Mouse (Mus musculus): Measurements from ENCODE around the gene Gins3. TPM values are rescaled to one million over a fixed set of nuclear protein-coding genes. Genes with fewer than 3 reads are reported as not detected.

Gins3 gene
- polyA plus RNA-seq (2012; fragmentation: generic; extraction: Trizol): 8.3 TPM
- long read RNA-seq, experiment 1, transcript Gins3-201 (3 exons, 2,519 nt): major isoform, 18 of 20 reads
- long read RNA-seq, experiment 1, partial matches to known transcripts: 0 of 20 reads
- long read RNA-seq, experiment 1, other reads (novel, unspliced or antisense): 1 of 20 reads
- long read RNA-seq, experiment 2, transcript Gins3-201 (3 exons, 2,519 nt): major isoform, 206 of 215 reads
- long read RNA-seq, experiment 2, transcript Gins3-202 (2 exons, 654 nt): minor isoform, 6 of 215 reads
- long read RNA-seq, experiment 2, partial matches to known transcripts: 0 of 215 reads
- long read RNA-seq, experiment 2, other reads (novel, unspliced or antisense): 3 of 215 reads

DNA sequence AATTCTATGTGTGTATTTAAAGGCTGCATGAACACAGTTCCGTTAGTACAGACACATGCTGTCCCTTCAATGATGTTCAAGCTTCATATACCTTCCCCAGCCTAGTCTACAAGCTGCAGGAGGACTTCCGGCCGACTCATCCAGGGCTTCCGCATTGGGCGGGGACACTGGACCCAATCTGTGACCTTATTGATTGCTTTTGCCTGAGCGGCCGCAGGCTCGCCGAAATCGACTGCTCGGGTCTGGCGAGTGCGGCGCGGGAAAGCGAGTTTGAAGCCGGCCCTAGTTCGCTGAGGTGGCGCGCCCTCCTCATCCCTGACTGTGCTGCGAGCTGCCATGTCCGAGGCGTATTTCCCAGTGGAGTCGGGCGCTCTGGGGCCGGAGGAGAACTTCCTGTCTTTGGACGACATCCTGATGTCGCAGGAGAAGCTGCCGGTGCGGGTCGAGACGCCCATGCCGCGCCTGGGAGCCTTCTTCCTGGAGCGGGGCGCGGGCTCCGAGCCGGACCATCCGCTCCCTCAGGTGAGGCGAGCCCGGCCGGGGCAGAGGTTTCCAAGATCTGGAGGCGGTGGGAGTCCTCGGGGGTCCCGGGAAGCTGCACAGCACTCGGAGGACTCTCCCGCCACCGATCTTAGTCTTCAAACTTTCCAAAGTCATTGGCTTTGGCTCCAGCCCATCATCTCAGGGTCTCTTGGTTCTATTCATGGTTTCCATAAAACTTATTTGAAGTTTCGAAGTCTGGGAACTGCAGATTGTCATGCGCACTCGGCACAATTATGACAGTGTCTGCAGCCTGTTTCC is at the start of gene Gins3:
Gins3 (plus strand) TSS at position 192 of the 801 bp plus-strand sequence.
- Histone ChIP-seq H3K4me3 (ENCODE audit: insufficient read depth, poor library complexity, severe bottlenecking) (peak within 1 kb of the TSS; percentile 74), H3K36me3 (ENCODE audit: control insufficient read depth, insufficient read depth) (peaks cover 4% of the 10 kb centered on the region), H3ac (ENCODE audit: control insufficient read depth, insufficient read length, low read depth) (peak within 1 kb of the TSS; percentile 81), H3K79me2 (ENCODE audit: control insufficient read depth, insufficient read depth) (peaks cover 25% of the 10 kb centered on the region), H3K27me3 (ENCODE audit: control insufficient read depth, insufficient read depth, insufficient read length) (no peaks in the 10 kb centered on the region), H3K79me3 (ENCODE audit: low read depth) (peaks cover 14% of the 10 kb centered on the region)
- peak; percentile 71 for TF ChIP-seq MAX (IDR thresholded peaks at IDR 0.05)
- no peak for TF ChIP-seq FOSL1 (IDR thresholded peaks at IDR 0.05; ENCODE audit: insufficient read depth, low read length, poor library complexity, severe bottlenecking)

GRCm38 (mm10) chr8:95587339-95587738 is 45.9 kb upstream of the Gins3 start:
- no peaks in the 10 kb centered on the region for H3K79me3 ChIP-seq (ENCODE audit: low read depth)
- no peaks in the 10 kb centered on the region for H3K79me2 ChIP-seq (ENCODE audit: control insufficient read depth, insufficient read depth)
- no peaks in the 10 kb centered on the region for H3K36me3 ChIP-seq (ENCODE audit: control insufficient read depth, insufficient read depth)
- H3ac ChIP-seq (ENCODE audit: control insufficient read depth, insufficient read length, low read depth): no peak overlapping the region
- no peak overlapping the region for H3K4me3 ChIP-seq (ENCODE audit: insufficient read depth, poor library complexity, severe bottlenecking)
- TF ChIP-seq MYOG (IDR thresholded peaks at IDR 0.05; ENCODE audit: control insufficient read depth, extremely low read depth, insufficient read length) (no peak), FOSL1 (IDR thresholded peaks at IDR 0.05; ENCODE audit: insufficient read depth, low read length, poor library complexity, severe bottlenecking) (no peak), MYOD1 (IDR thresholded peaks at IDR 0.05; ENCODE audit: control insufficient read depth, insufficient read length, low read depth) (no peak), USF1 (IDR thresholded peaks at IDR 0.05; ENCODE audit: low read depth) (no peak), CTCF (IDR thresholded peaks at IDR 0.05; ENCODE audit: control insufficient read depth, insufficient read depth, insufficient read length) (no peak), CEBPB (IDR thresholded peaks at IDR 0.05; ENCODE audit: low read depth) (no peak), MAX (IDR thresholded peaks at IDR 0.05) (no peak)
- H3K27me3 ChIP-seq (ENCODE audit: control insufficient read depth, insufficient read depth, insufficient read length): peaks cover 13% of the 10 kb centered on the region

DNA sequence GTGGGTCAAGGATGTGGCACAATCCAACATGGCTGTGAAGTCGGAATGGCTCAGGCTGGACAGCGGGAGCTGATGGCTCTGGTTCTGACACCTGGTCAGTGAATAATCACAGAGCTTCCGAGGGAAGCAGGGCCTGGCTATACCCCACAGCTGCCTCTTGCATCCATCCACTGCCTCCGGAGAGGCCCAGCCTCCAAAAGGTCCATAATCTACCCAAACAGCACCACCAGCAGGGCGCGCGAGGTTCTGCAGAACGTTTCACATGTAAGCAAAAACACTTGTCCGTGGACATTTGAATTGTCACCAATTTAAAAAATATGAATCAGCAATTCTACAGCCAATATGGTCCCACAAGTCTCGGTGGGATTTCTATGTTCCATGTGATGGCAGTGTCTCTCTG is 44.0 kb upstream of the Gins3 start:
- Histone ChIP-seq H3K79me2 (ENCODE audit: control insufficient read depth, insufficient read depth) (no peaks in the 10 kb centered on the region), H3ac (ENCODE audit: control insufficient read depth, insufficient read length, low read depth) (no peak overlapping the region), H3K36me3 (ENCODE audit: control insufficient read depth, insufficient read depth) (no peaks in the 10 kb centered on the region), H3K27me3 (ENCODE audit: control insufficient read depth, insufficient read depth, insufficient read length) (peaks cover 9% of the 10 kb centered on the region), H3K4me3 (ENCODE audit: insufficient read depth, poor library complexity, severe bottlenecking) (no peak overlapping the region), H3K79me3 (ENCODE audit: low read depth) (no peaks in the 10 kb centered on the region)
- TF ChIP-seq FOSL1 (IDR thresholded peaks at IDR 0.05; ENCODE audit: insufficient read depth, low read length, poor library complexity, severe bottlenecking) (no peak), CTCF (IDR thresholded peaks at IDR 0.05; ENCODE audit: control insufficient read depth, insufficient read depth, insufficient read length) (no peak), CEBPB (IDR thresholded peaks at IDR 0.05; ENCODE audit: low read depth) (no peak), MYOD1 (IDR thresholded peaks at IDR 0.05; ENCODE audit: control insufficient read depth, insufficient read length, low read depth) (no peak), MAX (IDR thresholded peaks at IDR 0.05) (no peak), USF1 (IDR thresholded peaks at IDR 0.05; ENCODE audit: low read depth) (no peak), MYOG (IDR thresholded peaks at IDR 0.05; ENCODE audit: control insufficient read depth, extremely low read depth, insufficient read length) (no peak)

DNA sequence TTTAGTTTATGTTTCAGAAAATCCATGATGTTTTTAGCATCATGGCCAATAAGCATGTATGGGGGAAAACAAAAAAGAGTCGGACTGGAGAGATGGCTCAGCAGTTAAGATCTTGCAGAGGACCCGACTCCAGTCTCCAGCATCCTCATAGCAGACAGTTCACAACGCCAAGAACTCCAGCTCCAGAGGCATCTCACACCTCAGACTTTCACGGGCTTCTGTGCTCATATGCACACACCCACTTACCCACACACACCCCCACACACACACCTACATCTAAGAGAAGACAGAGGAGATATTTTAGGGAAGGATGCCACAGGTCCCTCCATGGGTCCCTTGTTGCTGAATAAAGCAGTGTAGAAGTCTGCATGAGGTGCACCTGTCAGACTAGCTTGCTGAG is 42.7 kb upstream of the Gins3 start:
- H3K79me3 ChIP-seq (ENCODE audit: low read depth): no peaks in the 10 kb centered on the region
- no peaks in the 10 kb centered on the region for H3K36me3 ChIP-seq (ENCODE audit: control insufficient read depth, insufficient read depth)
- peaks cover 9% of the 10 kb centered on the region for H3K27me3 ChIP-seq (ENCODE audit: control insufficient read depth, insufficient read depth, insufficient read length)
- no peak overlapping the region for H3K4me3 ChIP-seq (ENCODE audit: insufficient read depth, poor library complexity, severe bottlenecking)
- no peaks in the 10 kb centered on the region for H3K79me2 ChIP-seq (ENCODE audit: control insufficient read depth, insufficient read depth)
- TF ChIP-seq MAX (IDR thresholded peaks at IDR 0.05) (no peak), MYOG (IDR thresholded peaks at IDR 0.05; ENCODE audit: control insufficient read depth, extremely low read depth, insufficient read length) (no peak), USF1 (IDR thresholded peaks at IDR 0.05; ENCODE audit: low read depth) (no peak)
- H3ac ChIP-seq (ENCODE audit: control insufficient read depth, insufficient read length, low read depth): no peak overlapping the region

- Histone ChIP-seq H3K27me3 (ENCODE audit: control insufficient read depth, insufficient read depth, insufficient read length) (peaks cover 9% of the 10 kb centered on the region), H3K79me3 (ENCODE audit: low read depth) (no peaks in the 10 kb centered on the region), H3K4me3 (ENCODE audit: insufficient read depth, poor library complexity, severe bottlenecking) (no peak overlapping the region), H3K36me3 (ENCODE audit: control insufficient read depth, insufficient read depth) (no peaks in the 10 kb centered on the region), H3ac (ENCODE audit: control insufficient read depth, insufficient read length, low read depth) (no peak overlapping the region), H3K79me2 (ENCODE audit: control insufficient read depth, insufficient read depth) (no peaks in the 10 kb centered on the region)
- TF ChIP-seq MYOD1 (IDR thresholded peaks at IDR 0.05; ENCODE audit: control insufficient read depth, insufficient read length, low read depth) (no peak), CTCF (IDR thresholded peaks at IDR 0.05; ENCODE audit: control insufficient read depth, insufficient read depth, insufficient read length) (no peak), CEBPB (IDR thresholded peaks at IDR 0.05; ENCODE audit: low read depth) (no peak), MYOG (IDR thresholded peaks at IDR 0.05; ENCODE audit: control insufficient read depth, extremely low read depth, insufficient read length) (no peak), MAX (IDR thresholded peaks at IDR 0.05) (no peak), FOSL1 (IDR thresholded peaks at IDR 0.05; ENCODE audit: insufficient read depth, low read length, poor library complexity, severe bottlenecking) (no peak), USF1 (IDR thresholded peaks at IDR 0.05; ENCODE audit: low read depth) (no peak)
Measured at GRCm38 (mm10) chr8:95592131-95592780, 41.0 kb upstream of the Gins3 start.

Measured in C2C12 (cell line).